Mouse (Mus musculus): ENCODE results near the gene Gm10097.

- no peak for TF ChIP-seq HCFC1 (IDR thresholded peaks at IDR 0.05; ENCODE audit: borderline replicate concordance, insufficient read depth, low read length)
- no peak for TF ChIP-seq ZC3H11A (IDR thresholded peaks at IDR 0.05; ENCODE audit: borderline replicate concordance, low read depth, low read length)
- no peak for TF ChIP-seq CHD2 (IDR thresholded peaks at IDR 0.05; ENCODE audit: low read depth, low read length)
- no peak for TF ChIP-seq MAFK (IDR thresholded peaks at IDR 0.05; ENCODE audit: insufficient read depth, low read depth, low read length)
- no peak for TF ChIP-seq ZNF384 (IDR thresholded peaks at IDR 0.05; ENCODE audit: low read depth, low read length)
These were observed 18.3 kb downstream of the Gm10097 start for GRCm38 (mm10) chr10:5087336-5087735.
